Mouse (Mus musculus) left cerebral cortex, postnatal 4 days (tissue): ENCODE data around the gene Emsy. TPM values are rescaled to one million over a fixed set of nuclear protein-coding genes. Genes with fewer than 3 reads are reported as not detected.

ENCODE experiments used
- DNase-seq: peaks from one replicate; pipeline ENCODE4 v3.0.0-alpha.2; 2022
- intact Hi-C: fragments of 180-260 bp; cut with DNase I; formaldehyde crosslinking; loops from one replicate; pipeline ENCODE4 v1.15.1; 2025
- total RNA-seq, 2 experiments: library from RNA; stranded (reverse); gene quantifications; 2 replicates each; pipeline ENCODE4 v1.2.3; 2021

The Emsy gene
- total RNA-seq: 10 to 100 TPM; 59.8 to 63.0 TPM

DNA sequence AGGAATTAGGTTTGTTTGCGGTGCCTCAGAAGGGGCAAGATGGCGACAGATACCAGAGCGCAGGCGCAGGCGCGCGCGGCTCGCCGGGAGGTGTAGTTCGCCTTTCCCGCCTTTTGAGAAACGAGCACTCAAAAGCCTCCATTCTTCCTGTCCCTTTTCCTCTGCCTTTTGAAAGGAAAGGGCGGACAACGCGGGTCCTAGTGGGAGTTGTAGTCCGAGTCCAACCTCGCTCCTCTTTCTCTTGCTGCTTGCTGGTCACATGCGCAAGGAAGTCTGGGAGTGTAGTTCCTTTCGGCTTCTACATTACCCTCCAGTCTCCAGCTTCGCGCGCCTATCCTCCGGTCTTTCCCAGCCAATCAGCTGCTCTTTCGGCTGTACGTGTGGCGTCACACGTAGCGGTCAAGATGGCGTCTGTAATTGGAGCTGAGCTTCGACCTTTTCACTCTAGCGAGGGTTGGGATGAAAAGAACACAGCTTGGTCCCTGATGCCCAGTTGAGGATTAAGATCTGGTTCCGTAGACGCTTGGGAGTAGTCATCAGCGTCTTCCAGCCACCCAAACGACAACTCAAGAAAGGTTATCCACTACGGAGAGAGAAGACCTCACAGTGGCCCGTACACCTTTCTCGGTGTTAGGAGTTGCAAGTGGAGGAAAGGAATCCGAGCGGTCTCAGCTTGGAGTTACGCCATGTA is at the start of gene Emsy:
Emsy (minus strand) TSS at position 253 of the 691 bp plus-strand sequence.
- DNase-seq: peak; percentile 95
- intact Hi-C loops: loop anchor here (5.0 kb wide), 1 partner anchor 46 kb away; the partner anchor contains the start of gene Thap12

GRCm38 (mm10) chr7:98704276-98704675 is 47.7 kb upstream of the Emsy start:
- intact Hi-C loops: loop anchor here (5.0 kb wide), 1 partner anchor 47 kb away; the partner anchor contains the start of gene Emsy
- DNase-seq: no peak

GRCm38 (mm10) chr7:98703365-98703881 is 46.8 kb upstream of the Emsy start:
- peak; percentile 40 for DNase-seq
- intact Hi-C loops: loop anchor here (5.0 kb wide), 1 partner anchor 46 kb away; the partner anchor contains the start of gene Emsy

DNA sequence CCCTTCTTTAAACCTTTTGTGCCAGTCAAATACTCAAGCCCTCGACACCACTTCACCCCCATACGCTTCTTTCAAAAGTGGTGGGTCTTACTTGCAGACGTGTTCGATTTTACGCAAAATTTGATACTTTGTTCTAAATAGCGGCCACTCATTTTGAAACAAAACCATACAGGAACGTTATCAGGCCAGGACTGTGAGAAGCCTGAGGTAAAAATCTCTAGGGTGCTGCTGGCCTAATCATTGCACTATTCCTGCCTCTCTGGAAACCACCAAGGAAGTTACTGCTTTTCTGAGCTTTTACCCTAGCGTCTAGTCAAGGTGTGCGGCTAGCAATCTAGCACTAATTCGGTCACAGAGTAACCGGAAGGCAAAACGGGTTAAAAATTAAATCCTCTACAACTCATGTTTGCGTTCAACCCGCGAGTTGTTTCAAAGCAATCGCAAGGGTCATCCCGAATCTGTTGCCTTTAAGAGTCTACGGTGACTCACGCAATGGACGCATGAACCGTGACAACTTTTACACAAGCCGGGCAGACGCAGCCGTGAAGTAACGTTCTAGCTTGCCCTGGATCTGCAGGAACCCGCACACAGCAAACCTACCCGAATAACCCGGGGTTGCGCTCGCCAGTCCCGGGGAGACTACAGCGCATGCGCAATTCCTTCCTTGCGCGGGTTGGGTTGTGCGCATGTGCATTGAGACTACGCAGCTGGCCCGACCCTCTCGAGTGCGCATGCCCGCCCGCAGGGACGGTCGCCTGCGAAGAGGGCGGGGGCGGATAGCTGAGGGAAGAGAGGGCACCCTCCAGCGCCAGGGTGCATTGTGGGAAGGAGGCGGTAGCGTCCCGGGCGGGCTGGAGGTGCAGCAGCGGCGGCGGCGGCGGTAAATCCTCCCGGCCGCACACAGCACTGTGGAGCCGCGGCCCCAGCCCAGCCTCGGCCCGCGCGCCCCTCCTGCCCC is 46.0 kb upstream of the Emsy start, which contains the start of gene Thap12:
Thap12 (plus strand) TSS at position 821 of the 958 bp plus-strand sequence.
- intact Hi-C loops: loop anchor here (5.0 kb wide), 1 partner anchor 45 kb away; the partner anchor contains the start of gene Emsy
- peak; percentile 100 for DNase-seq

- intact Hi-C loops: loop anchor here (5.0 kb wide), 1 partner anchor 44 kb away; the partner anchor contains the start of gene Emsy
- no peak for DNase-seq
Observed at GRCm38 (mm10) chr7:98701771-98702170, 45.2 kb upstream of the Emsy start.

DNA sequence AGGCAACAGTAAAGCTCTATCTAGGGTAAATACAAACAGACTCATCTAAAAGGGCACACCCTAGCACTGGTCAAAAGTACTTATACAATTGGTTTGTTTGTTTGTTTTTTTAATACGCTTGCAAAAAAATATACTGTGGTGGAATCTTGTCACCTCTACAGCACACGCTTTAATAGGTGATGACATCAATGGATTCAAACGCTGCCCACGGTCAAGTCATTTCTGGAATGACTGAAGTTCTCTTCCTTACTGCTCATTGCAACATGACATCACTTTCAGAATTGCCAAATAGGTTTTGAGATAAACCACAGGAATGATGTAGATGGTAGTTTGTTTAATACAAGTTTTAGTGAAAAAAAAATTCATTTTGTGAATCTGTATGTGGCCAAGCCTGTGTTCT is 42.0 kb upstream of the Emsy start:
- no peak for DNase-seq
- intact Hi-C loops: no loop called here

DNA sequence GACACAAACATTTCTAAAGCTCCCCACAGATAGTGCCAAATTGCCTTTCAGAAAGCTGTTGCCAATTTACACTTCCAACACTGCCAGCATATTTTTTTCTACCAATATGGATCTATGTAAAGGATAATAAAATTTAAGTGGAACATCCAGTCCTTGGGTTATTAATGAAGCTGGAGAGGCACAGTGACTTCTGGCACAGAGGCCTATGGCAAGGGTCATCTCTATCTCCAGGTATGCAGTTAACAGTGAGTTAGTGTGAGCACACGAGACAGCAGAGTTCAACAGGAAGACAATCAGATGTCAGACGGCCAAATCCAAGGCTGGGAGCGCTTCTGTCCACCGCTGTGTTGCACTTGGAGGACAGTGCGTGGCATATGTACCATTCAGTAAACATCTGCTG is 41.5 kb upstream of the Emsy start:
- DNase-seq: no peak
- intact Hi-C loops: no loop called here

- intact Hi-C loops: no loop called here
- DNase-seq: peak; percentile 43
Observed at GRCm38 (mm10) chr7:98697496-98697895, 40.9 kb upstream of the Emsy start.

GRCm38 (mm10) chr7:98694046-98694445 is 37.5 kb upstream of the Emsy start:
- no peak for DNase-seq
- intact Hi-C loops: no loop called here

DNA sequence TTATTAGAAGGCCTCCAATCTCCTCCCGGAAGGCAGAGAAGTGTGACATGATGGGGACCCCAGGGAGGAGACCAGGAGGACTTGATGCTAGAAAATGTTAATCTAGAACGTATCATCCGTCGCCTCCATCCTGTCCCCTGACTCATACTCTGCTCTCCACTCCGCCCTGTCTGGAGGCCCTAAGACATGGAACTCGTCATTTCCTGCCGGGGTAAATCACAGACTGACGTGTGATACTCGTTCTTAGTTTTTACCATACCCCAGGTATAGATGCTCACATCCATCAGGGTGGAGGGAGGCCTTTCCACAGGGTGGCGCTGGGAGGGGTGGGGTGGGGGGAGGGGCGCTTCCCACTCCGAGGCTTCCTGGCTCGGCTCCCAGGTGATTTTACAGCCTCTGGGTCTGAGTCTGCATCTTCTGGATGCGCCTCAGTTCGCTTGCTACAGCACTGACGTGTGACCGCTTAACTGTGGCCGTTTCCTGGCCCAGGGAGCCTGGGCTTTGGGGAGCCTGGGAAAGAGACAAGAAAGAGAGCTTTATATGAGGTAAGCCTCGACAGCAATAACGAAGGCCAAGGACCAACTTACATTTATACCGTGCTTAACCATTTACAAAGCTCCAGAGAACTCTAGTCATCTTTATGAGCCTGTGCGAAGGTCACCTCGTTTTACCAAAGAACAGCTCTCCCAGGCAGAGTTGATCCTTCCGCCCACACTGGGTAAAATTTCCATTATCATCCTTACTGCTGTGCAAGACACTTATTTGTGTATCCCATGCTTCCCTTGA is 36.4 kb upstream of the Emsy start:
- peak; percentile 25 for DNase-seq
- intact Hi-C loops: no loop called here

GRCm38 (mm10) chr7:98690831-98691230 is 34.2 kb upstream of the Emsy start:
- DNase-seq: no peak

GRCm38 (mm10) chr7:98690126-98690525 is 33.5 kb upstream of the Emsy start:
- intact Hi-C loops: no loop called here
- DNase-seq: no peak

More at GRCm38 (mm10) chr7:98690831-98691230, 34.2 kb upstream of the Emsy start:
- intact Hi-C loops: no loop called here

- intact Hi-C loops: no loop called here
- DNase-seq: peak; percentile 29
Observed at GRCm38 (mm10) chr7:98685895-98686294, 29.3 kb upstream of the Emsy start.

DNA sequence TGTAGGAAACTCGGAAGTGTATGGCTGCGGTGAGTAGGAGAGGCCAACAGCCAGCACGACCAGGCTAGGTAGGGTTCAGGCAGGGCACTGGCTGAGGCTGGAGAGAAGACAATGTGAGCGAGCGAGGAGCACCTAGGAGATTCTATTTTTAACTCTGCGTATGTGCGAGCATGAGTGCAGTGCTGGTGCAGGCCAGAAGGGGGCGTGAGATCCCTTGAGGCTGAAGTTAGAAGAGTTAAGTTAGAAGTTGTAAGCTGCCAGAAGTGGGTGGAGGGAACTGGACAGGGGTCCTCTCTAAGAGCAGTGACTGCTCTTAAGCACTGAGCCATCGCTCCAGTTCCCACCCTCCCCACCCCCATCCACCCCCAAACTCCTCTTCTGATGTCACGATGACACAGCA is 26.2 kb upstream of the Emsy start:
- no peak for DNase-seq
- intact Hi-C loops: no loop called here

DNA sequence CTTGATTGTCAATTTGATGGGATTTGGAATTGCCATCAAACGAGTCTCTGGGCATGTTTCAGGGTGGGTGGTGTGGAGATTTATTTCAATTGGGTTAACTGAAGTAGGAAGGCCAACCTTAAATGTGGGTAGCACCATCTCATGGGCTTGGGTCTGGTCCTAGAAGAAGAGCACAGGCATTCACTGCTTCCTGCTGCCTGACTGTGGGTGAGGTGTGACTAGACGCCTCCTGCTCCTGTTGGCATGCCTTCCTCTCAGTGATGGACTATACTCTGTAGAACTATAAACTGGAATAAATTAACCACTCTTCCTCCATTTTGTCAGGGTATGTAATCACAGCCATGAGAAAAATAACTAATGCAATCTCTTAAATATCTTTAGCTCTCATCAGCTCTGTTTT is 24.1 kb upstream of the Emsy start:
- DNase-seq: no peak
- intact Hi-C loops: no loop called here

- intact Hi-C loops: no loop called here
Observed at GRCm38 (mm10) chr7:98678441-98678840, 21.9 kb upstream of the Emsy start.

DNA sequence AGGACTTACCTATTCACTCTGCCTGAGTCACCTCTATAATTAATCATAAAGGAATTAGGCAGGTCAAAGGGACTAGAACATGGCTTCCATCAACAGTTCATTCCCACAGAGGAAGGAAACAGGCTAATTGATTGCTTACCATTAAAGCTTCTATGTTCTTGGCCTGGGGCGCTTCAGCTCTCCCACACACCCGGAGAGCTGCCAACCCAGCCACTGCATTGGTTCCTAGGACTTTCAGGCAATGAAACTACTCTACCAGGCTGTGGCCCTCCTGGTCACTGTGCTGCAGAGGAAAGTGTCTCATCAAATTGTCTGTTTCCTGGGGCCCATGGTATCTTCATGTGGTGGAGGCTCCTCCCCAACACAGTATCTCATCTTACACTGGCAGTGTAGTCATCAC is 20.9 kb upstream of the Emsy start:
- intact Hi-C loops: no loop called here
- no peak for DNase-seq

More at GRCm38 (mm10) chr7:98678441-98678840, 21.9 kb upstream of the Emsy start:
- no peak for DNase-seq

GRCm38 (mm10) chr7:98674344-98674743 is 17.8 kb upstream of the Emsy start:
- intact Hi-C loops: no loop called here
- DNase-seq: no peak

DNA sequence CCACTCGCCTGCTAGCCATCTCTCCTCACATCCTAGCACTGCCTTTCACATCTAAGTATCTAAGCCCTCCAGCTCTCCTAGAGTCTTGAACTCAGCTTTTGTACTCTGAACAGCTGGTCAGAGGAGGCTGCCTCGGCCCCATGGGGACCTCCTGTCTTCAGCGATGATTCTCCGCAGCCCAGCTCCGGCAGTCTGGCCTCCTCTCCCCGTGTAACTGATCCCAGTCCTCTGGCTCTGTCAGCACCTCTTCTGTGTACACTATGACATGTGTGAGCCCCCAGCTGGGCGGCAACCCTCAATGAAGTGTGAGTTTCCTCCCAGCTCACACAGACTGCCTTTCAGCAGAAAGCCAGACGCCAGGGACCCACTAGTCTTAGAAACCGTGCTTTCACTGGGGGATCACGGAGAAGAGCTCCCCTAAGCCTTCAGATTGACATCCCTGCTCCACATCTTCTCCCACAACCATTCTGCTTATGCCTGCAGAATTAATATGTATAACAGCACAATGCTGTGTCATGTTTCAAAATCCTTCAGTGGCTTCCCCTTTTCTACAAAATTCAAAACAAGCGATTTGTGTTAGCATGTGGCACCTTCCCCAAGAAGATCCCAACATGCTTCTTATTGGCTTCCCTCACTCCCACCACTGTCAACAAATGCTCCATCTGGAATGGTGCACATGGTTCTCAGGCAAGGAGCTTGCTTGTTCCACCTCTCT is 15.8 kb upstream of the Emsy start:
- intact Hi-C loops: no loop called here

DNA sequence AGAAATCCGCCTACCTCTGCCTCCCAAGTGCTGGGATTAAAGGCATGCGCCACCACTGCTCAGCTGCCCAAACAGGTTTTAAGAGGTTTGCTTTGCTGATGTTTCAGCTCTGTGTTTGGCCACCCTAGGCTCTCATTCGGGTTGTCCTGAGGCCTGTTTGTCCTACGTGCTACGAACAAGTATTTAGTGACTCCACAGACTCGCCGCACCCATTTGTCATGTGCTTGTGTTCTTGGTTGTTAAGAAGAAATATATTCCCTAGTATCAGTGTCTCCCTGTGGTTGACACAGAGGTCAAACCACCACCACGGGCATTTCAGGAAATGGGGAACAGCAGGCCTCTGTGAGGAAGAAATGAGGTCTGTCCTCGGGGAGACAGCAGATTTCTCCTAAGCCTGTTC is 14.8 kb upstream of the Emsy start:
- intact Hi-C loops: no loop called here
- DNase-seq: no peak

More for the DNA sequence above, 15.8 kb upstream of the Emsy start:
- peak; percentile 45 for DNase-seq
